Mouse (Mus musculus): ENCODE results near the gene Gm17324. TPM values are rescaled to one million over a fixed set of nuclear protein-coding genes. Genes with fewer than 3 reads are reported as not detected.

Gene Gm17324
- polyA plus RNA-seq, 1 experiment from 2014 or later, result 0.76 TPM

- Histone ChIP-seq H3K27ac (replicated peaks) (no peak overlapping the region), H3K9ac (replicated peaks) (no peak overlapping the region)
- ATAC-seq (replicated peaks), result no peak
Measured at GRCm38 (mm10) chr9:78451382-78451781, 2.8 kb upstream of the Gm17324 start.

DNA sequence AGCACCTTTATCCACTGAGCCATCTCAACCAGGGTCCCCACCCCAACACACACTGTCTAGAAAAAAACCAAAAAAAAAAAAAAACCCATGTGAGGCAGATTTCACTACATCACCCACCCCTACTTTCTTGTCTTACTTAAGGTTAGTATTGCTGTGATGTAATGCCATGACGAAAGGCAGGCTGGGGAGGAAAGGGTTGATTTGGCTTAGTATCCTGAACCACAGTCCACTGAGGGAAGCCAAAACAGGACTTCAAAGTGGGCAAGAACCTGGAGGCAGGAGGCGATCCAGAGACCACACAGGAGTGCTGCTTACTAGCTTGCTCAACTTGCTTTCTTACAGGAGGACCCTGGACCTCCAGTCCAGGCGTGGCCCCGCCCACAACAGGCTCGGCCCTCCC is 1.8 kb upstream of the Gm17324 start:
- Histone ChIP-seq H3K9ac (replicated peaks) (no peak overlapping the region), H3K27ac (replicated peaks) (no peak overlapping the region), H3K36me3 (peaks cover 26% of the 10 kb centered on the region), H3K9me3 (no peaks in the 10 kb centered on the region), H3K27me3 (peaks cover 15% of the 10 kb centered on the region; the same call in 1 of the 2 replicates), H3K4me1 (peaks cover 15% of the 10 kb centered on the region), H3K4me2 (replicated peaks) (no peak overlapping the region), H3K4me3 (no peak overlapping the region)
- ATAC-seq (replicated peaks), result no peak
- WGBS, result 79% methylated on average over 5 of the region's 5 CpGs

More at GRCm38 (mm10) chr9:78451382-78451781, 2.8 kb upstream of the Gm17324 start:
- Histone ChIP-seq H3K4me3 (no peak overlapping the region), H3K4me2 (replicated peaks) (no peak overlapping the region), H3K4me1 (peaks cover 15% of the 10 kb centered on the region), H3K36me3 (peaks cover 28% of the 10 kb centered on the region), H3K9me3 (no peaks in the 10 kb centered on the region), H3K27me3 (peaks cover 7% of the 10 kb centered on the region; the same call in 1 of the 2 replicates)
- 85% methylated on average over 4 of the region's 4 CpGs for WGBS

DNA sequence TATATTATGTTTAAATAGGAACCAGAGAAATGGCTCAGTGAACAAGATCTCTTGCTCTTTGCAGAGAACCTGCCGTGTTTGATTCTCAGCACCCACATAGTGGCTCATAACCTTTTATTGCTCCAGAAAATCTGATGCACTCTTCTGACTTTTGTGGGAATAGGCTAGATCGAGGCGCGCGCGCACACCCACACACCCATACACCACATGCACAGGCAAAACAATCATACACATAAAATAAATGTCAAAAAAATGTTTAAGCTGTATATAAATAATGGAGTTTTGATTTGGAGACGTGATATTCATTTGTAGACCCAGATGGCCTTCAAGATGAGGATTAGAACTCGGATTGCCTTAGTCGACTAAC is 997 bp downstream of the Gm17324 start:
- peak overlapping the region; percentile 79 for H3K4me3 ChIP-seq
- 23% methylated on average over 9 of the region's 9 CpGs for WGBS
- peak; percentile 47 for ATAC-seq (replicated peaks)
- H3K4me2 ChIP-seq (replicated peaks), result peak overlapping the region; percentile 57
- peaks cover 38% of the 10 kb centered on the region for H3K27me3 ChIP-seq
- no peaks in the 10 kb centered on the region for H3K9me3 ChIP-seq
- peaks cover 21% of the 10 kb centered on the region for H3K4me1 ChIP-seq
- peak overlapping the region; percentile 81 for H3K9ac ChIP-seq (replicated peaks)
- peak overlapping the region; percentile 92; the same call in 1 of the 2 replicates for H3K27ac ChIP-seq (replicated peaks)
- H3K36me3 ChIP-seq, result peaks cover 10% of the 10 kb centered on the region

DNA sequence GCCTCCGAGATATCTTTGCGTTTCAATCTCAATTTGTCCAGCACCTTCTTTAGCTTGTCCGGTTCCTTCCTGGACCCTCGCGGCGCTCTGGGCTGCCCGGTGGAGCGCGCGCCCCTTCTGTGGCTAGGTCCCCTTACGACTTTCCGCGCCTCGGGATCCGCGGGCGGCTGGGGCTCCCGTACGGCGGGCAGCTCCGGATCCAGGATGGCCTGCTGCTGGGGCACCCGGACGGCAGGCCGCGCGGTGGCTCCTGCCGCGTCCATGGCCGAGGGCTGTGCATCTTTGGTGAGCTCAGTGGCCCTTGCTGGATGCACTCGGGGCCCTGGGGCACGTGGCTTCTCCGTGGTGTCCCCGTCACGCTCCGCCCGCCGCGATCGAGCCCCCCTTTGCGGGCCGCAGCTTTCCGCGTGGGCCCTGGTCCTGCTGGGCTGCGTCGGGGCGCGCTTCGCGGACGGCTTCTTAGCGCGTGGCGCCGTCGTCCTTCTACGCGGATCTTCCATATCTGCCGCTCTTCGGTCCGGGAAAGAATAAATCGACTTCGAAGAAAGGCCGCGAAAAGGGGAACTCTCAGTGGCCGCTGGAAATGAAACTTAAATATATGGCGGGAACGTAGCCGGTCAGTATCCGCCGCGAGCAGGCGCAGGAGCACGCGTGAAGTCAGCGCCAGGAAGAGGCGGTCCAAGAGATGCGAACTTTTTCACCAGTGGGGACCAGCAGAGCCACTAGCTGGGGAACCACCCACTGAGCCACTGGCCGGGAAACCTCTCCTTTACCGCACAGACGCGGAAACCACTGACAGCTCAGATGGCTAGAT is 5.8 kb downstream of the Gm17324 start, which contains the start of gene Cgas:
TSS of gene Cgas (minus strand) at position 659 of the 814 bp plus-strand sequence.
- under 1% methylated on average over 81 of the region's 81 CpGs for WGBS
- ATAC-seq (replicated peaks), result peak; percentile 60
- Histone ChIP-seq H3K9ac (replicated peaks) (peak within 1 kb of the TSS; percentile 40), H3K27ac (replicated peaks) (no peak within 1 kb of the TSS), H3K36me3 (no peaks in the 10 kb centered on the region), H3K4me3 (peak within 1 kb of the TSS; percentile 43), H3K27me3 (peaks cover 66% of the 10 kb centered on the region), H3K9me3 (no peaks in the 10 kb centered on the region), H3K4me1 (peaks cover 18% of the 10 kb centered on the region), H3K4me2 (replicated peaks) (peak within 1 kb of the TSS; percentile 71)

DNA sequence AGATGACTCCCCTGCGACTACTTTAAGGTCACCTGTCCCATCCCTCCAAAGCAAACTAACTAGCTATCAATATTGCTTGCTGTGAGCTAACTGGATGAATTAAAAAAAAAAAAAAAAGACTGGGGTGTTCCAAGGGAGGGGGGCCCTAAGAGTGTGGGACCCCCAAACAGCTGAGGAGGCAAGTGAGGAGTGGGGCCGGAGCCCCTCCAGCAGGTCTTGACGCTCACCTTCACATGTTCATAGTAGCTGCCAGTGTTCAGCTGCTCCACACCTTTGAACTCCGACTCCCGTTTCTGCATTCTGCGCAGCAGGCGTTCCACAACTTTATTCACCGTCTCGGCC is 6.4 kb downstream of the Gm17324 start:
- WGBS, result 7% methylated on average over 9 of the region's 9 CpGs
- no peak for ATAC-seq (replicated peaks)
- peaks cover 64% of the 10 kb centered on the region for H3K27me3 ChIP-seq
- peaks cover 14% of the 10 kb centered on the region for H3K4me1 ChIP-seq
- H3K4me3 ChIP-seq, result peak overlapping the region; percentile 43
- H3K9me3 ChIP-seq, result no peaks in the 10 kb centered on the region
- no peak overlapping the region for H3K27ac ChIP-seq (replicated peaks)
- H3K36me3 ChIP-seq, result no peaks in the 10 kb centered on the region
- H3K4me2 ChIP-seq (replicated peaks), result peak overlapping the region; percentile 71
- peak overlapping the region; percentile 40; the same call in 1 of the 2 replicates for H3K9ac ChIP-seq (replicated peaks)

GRCm38 (mm10) chr9:78439426-78439825 is 9.2 kb downstream of the Gm17324 start:
- WGBS, result 63% methylated on average over 5 of the region's 5 CpGs
- Histone ChIP-seq H3K4me2 (replicated peaks) (no peak overlapping the region), H3K9ac (replicated peaks) (no peak overlapping the region), H3K36me3 (no peaks in the 10 kb centered on the region), H3K4me3 (no peak overlapping the region), H3K9me3 (no peaks in the 10 kb centered on the region), H3K27me3 (peaks cover 46% of the 10 kb centered on the region), H3K4me1 (peaks cover 14% of the 10 kb centered on the region), H3K27ac (replicated peaks) (no peak overlapping the region)
- no peak for ATAC-seq (replicated peaks)

DNA sequence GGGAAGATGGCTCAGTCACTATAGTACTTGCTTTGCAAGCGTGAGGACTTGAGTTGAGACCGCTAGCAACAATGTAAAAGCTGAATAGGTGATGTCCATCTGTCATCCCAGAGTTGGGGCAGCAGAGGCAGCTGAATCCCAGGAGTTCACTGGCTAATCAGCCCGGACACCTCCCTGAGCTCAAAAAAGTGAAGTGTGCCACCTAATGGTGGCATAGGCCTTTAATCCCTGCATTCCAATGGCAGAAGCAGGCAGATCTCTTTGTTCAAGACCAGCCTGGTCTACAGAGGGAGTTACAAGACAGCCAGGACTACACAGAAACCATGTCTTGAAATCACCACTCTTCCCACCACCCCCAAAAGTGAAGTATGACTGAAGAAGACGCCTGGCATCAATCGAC is 16.1 kb downstream of the Gm17324 start:
- no peak for ATAC-seq (replicated peaks)
- no peak overlapping the region for H3K9ac ChIP-seq (replicated peaks)
- H3K4me3 ChIP-seq, result no peak overlapping the region
- no peaks in the 10 kb centered on the region for H3K9me3 ChIP-seq
- H3K27ac ChIP-seq (replicated peaks), result no peak overlapping the region
- 89% methylated on average over 5 of the region's 5 CpGs for WGBS
- no peak overlapping the region for H3K4me2 ChIP-seq (replicated peaks)
- H3K36me3 ChIP-seq, result no peaks in the 10 kb centered on the region
- H3K4me1 ChIP-seq, result no peaks in the 10 kb centered on the region
- H3K27me3 ChIP-seq, result no peaks in the 10 kb centered on the region

GRCm38 (mm10) chr9:78430486-78430885 is 18.1 kb downstream of the Gm17324 start:
- 82% methylated on average over 6 of the region's 6 CpGs for WGBS
- H3K9ac ChIP-seq (replicated peaks), result no peak overlapping the region
- no peak overlapping the region for H3K4me2 ChIP-seq (replicated peaks)
- ATAC-seq (replicated peaks), result no peak
- H3K27ac ChIP-seq (replicated peaks), result no peak overlapping the region
- H3K27me3 ChIP-seq, result no peaks in the 10 kb centered on the region
- no peak overlapping the region for H3K4me3 ChIP-seq
- H3K9me3 ChIP-seq, result no peaks in the 10 kb centered on the region
- H3K36me3 ChIP-seq, result no peaks in the 10 kb centered on the region
- H3K4me1 ChIP-seq, result no peaks in the 10 kb centered on the region

DNA sequence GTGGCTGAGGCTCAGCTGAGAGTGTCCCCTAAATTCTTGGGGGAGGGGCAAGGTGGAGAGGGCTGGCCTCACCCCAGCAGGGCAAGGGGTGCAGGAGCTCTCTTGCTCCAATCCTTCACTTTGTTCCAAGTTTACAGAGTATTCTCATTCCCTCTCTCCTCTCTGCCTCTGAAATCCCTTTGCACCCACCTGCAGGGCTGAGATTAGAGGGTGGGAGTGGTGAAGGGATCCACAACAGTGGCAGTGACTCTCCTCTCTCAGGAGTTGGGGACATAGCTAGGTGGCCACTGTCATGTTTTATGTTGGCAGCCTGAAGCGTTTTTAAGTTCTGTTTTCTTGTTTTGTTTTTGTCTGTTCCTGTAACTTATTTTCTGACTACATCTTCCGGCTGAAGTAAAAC is 19.0 kb downstream of the Gm17324 start:
- no peak overlapping the region for H3K4me3 ChIP-seq
- H3K36me3 ChIP-seq, result no peaks in the 10 kb centered on the region
- H3K27ac ChIP-seq (replicated peaks), result no peak overlapping the region
- H3K9me3 ChIP-seq, result no peaks in the 10 kb centered on the region
- 61% methylated on average over 2 of the region's 2 CpGs for WGBS
- no peak for ATAC-seq (replicated peaks)
- no peaks in the 10 kb centered on the region for H3K4me1 ChIP-seq
- no peak overlapping the region for H3K4me2 ChIP-seq (replicated peaks)
- H3K27me3 ChIP-seq, result no peaks in the 10 kb centered on the region
- H3K9ac ChIP-seq (replicated peaks), result no peak overlapping the region

GRCm38 (mm10) chr9:78428870-78429432 is 19.6 kb downstream of the Gm17324 start:
- Histone ChIP-seq H3K9ac (replicated peaks) (no peak overlapping the region), H3K27ac (replicated peaks) (no peak overlapping the region), H3K9me3 (no peaks in the 10 kb centered on the region), H3K4me1 (no peaks in the 10 kb centered on the region), H3K27me3 (no peaks in the 10 kb centered on the region), H3K4me2 (replicated peaks) (no peak overlapping the region), H3K36me3 (no peaks in the 10 kb centered on the region), H3K4me3 (no peak overlapping the region)
- 85% methylated on average over 4 of the region's 4 CpGs for WGBS
- ATAC-seq (replicated peaks), result no peak

GRCm38 (mm10) chr9:78428185-78428584 is 20.4 kb downstream of the Gm17324 start:
- Histone ChIP-seq H3K9me3 (no peaks in the 10 kb centered on the region), H3K4me1 (no peaks in the 10 kb centered on the region), H3K27me3 (no peaks in the 10 kb centered on the region), H3K4me2 (replicated peaks) (no peak overlapping the region), H3K36me3 (no peaks in the 10 kb centered on the region), H3K9ac (replicated peaks) (no peak overlapping the region), H3K4me3 (no peak overlapping the region), H3K27ac (replicated peaks) (no peak overlapping the region)
- 83% methylated on average over 6 of the region's 6 CpGs for WGBS
- no peak for ATAC-seq (replicated peaks)

- H3K27ac ChIP-seq (replicated peaks), result no peak overlapping the region
Measured at GRCm38 (mm10) chr9:78427362-78427781, 21.2 kb downstream of the Gm17324 start.

More at GRCm38 (mm10) chr9:78427362-78427781, 21.2 kb downstream of the Gm17324 start:
- Histone ChIP-seq H3K4me1 (no peaks in the 10 kb centered on the region), H3K9me3 (no peaks in the 10 kb centered on the region), H3K4me2 (replicated peaks) (peak overlapping the region; percentile 46), H3K4me3 (peak overlapping the region; percentile 25), H3K27me3 (no peaks in the 10 kb centered on the region), H3K36me3 (no peaks in the 10 kb centered on the region), H3K9ac (replicated peaks) (peak overlapping the region; percentile 29)
- WGBS, result 25% methylated on average over 25 of the region's 27 CpGs
- peak; percentile 19; the same call in 1 of the 2 replicates for ATAC-seq (replicated peaks)

Data from forebrain, embryonic 15.5 days (tissue).